Mouse (Mus musculus) adrenal gland (tissue): ENCODE measurements around the gene Igfbp6.

ENCODE experiments used
- intact Hi-C: fragments of 180-260 bp; cut with DNase I; formaldehyde crosslinking; loops from one replicate; pipeline ENCODE4 v1.15.1; 2025

The Igfbp6 gene

DNA sequence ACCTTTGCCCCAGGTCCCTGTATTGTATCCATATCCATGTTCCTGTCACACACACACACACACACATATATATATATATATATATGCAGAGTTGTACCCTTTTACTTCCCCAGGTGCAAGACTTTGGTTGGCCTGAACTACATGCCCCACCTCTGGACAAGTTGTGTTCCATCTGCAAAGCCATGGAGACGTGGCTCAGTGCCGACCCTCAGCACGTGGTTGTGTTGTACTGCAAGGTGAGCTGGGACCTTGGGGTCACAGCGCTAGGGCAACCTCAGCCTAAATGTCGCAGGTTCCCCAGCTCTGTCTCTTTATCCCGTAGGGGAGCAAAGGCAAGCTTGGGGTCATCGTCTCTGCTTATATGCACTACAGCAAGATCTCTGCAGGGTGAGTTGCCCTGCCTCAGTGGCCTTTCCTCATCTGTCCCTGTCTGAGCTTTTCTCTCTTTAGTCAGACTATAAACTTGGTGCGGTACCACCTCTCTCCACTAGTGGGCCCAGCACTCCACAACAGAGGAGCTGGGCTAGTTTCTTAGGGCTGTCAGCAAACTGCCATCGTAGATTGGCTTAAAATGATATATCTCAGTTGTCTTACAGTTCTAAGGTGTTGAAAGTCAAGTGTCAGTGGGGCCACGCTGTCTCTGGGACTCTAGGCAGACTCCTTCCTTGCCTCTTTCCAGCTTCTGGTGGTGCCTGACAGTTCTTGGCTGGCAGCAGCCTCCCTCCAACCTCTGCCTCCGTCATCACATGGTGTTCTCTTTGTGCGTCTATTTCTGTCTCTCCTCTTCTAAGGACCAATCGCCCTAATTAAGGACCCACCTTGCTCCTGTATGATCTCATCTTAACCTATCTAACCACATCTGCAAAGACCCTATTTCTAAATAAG, 36.2 kb upstream of the Igfbp6 start:
- intact Hi-C loops: loop anchor here (5.0 kb wide), 2 partner anchors 39 to 114 kb away; no protein-coding TSS in a partner anchor

DNA sequence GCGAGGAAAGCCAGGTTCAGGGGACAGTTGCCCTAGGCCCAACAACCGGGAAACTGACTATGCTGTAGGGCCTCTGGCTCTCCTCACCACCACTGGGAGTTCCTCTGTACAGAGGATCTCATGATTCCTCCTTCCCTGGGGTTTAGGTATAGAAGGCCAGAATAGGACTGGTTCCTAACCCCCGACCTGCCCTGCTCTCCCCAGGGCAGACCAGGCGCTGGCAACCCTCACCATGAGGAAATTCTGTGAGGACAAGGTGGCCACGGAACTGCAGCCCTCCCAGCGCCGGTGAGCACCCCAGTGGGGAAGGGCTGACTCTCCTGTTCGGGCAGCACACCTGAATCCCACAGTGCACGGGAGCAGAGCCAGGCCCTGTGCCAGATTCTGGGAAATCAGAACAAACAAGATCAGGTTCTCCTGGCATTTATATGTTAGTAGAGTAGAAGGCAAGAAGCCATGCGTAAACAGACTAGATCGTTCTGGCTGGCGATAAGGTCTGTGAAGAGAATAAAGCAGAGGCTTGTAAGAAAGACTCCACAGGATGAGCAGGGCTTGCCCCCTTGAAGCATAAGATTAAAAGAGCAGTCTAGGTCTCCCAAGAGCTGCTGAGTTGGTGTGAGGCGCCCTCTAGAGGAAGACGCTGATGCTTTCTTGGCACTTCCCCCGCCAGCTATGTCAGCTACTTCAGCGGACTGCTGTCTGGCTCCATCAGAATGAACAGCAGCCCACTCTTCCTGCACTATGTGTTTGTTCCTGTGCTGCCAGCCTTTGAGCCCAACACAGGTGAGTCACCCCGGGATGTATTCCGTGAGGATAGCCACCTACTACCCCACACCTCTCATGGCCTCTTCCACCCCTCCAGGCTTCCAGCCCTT, 35.3 kb upstream of the Igfbp6 start:
- intact Hi-C loops: loop anchor here (5.0 kb wide), 2 partner anchors 38 to 113 kb away; no protein-coding TSS in a partner anchor

DNA sequence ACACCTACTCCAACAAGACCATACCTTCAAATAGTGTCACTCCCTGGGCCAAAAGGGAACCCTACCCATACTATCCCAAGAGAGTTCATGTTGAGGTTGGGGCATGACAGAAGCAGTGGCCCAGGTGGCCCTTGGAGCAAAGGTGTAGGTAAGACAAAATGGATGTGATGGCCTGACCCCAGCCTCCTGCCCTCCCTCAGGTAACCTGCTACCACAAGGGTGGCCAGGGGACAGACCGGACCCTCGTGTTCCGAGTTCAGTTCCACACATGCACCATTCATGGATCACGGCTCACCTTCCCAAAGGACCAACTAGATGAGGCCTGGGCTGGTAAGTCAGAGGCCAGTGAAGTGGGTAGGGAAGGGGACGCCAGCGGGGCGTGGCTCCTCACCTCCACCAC, 33.9 kb upstream of the Igfbp6 start:
- intact Hi-C loops: no loop called here

DNA sequence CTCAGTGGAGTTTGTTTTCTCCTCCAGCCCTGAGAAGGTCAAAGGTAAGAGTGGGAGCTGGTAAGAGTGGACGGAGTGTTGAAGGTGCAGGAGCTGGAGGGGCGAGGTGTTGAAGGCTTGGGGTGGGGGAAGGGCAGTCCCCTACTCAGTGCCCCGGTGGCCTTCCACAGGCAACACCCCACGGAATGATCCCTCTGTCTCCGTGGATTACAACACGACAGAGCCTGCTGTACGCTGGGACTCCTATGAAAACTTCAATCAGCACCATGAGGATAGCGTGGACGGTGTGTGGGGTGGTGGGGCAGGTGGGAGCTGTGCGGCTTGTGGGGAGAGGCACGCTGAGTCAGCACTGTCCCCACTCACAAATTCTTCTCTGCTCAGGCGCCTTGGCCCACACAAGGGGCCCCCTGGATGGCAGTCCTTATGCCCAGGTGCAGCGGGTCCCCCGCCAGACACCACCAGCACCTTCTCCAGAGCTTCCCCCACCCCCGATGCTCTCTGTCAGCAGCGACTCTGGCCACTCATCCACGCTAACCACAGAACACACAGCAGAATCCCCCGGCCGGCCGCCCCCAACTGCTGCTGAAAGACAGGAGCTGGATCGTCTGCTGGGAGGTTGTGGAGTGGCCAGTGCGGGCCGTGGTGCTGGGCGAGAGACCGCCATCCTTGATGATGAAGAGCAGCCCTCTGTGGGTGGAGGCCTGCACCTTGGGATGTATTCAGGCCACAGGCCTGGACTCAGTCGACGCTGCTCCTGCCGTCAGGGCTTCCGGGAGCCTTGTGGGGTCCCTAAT, 33.3 kb upstream of the Igfbp6 start:
- intact Hi-C loops: no loop called here

DNA sequence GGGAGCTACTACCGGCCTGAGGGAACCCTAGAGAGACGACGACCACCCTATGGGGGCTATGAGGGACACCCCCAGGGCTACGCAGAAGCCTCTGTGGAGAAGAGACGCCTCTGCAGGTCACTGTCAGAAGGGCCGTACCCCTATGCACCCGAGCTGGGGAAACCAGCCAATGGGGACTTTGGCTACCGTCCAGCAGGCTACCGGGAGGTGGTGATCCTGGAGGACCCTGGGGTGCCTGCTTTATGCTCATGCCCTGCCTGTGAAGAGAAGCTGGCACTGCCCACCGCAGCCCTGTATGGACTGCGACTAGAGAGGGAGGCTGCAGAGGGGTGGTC, 32.7 kb upstream of the Igfbp6 start:
- intact Hi-C loops: no loop called here

DNA sequence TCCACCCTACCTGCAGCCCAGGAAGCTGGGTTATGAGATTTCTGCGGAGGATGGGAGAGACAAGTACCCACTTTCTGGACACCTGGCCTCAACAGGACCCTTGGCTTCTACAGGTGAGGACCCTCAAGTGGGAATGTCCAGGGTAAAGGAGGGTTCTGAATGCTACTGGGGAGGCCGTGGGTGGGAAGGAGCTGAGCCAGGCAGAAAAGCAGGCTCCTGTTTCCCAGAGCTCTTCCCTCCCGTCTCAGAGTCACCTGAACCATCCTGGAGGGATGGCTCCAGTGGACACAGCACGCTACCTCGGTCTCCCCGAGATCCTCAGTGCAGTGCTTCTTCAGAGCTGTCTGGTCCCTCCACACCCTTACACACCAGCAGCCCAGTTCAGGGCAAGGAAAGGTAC, 32.0 kb upstream of the Igfbp6 start:
- intact Hi-C loops: no loop called here

DNA sequence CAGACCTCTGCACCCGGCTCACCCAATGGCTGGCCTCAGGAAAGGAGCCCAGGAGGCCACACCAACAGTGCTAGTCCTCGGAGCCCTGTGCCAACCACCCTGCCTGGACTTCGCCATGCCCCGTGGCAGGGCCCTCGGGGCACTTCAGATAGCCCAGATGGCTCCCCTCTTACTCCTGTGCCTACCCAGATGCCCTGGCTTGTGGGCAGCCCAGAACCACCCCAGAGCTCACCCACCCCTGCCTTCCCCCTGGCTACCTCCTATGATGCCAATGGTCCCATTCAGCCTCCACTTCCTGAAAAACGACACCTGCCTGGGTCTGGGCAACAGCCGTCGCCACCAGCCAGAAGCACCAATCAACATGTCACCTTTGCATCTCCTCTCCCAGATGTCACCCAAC, 31.3 kb upstream of the Igfbp6 start:
- intact Hi-C loops: no loop called here

DNA sequence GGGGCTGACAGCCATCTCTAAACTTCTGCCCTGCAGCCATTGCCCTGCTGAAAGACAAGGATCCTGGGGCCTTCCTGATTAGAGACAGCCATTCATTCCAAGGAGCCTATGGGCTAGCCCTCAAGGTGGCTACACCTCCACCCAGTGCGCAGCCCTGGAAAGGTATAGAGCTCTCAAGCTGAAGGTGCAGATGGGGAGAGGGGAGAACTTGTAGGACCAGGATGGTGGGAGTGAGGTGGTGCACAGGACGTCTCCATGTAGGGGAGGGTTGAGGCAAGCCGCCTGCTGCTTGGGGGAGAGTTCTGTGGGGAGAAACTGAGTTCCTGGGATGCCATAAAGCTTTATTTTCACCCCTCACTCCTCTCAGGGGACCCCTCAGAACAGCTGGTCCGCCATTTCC, 30.5 kb upstream of the Igfbp6 start:
- intact Hi-C loops: no loop called here

DNA sequence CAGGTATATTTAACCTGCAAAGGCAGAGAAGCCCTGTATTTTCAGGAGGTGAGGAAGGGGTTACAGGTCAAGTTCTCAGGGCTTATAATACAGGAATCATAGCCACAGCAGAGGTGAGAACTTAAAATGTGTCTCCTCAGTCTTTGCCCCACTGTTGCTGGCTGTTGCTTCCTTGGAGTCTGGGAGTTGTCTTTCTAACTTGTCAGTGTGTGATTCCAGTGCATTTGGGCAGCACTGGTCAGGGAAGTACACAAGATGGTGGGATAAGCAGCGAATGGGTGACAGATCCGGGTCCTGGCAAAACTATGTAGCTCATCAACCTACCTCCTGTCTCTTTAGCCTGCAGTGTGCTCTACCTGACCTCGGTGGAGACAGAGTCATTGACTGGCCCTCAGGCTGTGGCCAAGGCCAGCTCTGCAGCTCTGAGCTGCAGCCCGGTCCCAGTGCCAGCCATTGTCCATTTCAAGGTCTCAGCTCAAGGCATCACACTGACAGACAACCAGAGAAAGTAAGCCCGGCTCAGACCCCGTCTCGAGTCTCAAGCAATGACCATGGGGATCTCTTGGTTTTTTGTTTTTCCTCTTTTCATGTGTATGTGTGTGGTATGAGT, 29.4 kb upstream of the Igfbp6 start:
- intact Hi-C loops: no loop called here

DNA sequence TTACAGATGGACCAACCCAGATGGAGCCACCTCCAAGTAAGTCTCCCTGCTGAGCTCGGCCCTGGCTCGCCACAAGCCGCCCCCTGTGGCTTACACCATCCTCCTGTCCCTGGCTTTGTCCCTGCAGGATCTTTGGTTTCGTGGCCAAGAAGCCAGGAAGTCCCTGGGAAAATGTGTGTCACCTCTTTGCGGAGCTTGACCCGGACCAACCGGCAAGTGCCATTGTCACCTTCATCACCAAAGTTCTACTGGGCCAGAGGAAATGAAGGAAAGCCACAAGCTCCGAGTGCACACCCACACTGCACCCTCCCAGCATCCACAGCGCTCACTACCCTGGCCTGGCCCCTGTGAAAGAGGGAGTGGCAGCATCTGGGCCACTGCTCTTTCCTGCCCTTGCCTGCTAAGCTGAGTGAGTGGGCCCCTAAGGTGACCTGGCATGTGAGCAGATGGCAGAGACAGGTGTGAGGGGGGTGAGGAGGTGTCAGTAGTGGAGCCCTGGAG, 28.4 kb upstream of the Igfbp6 start:
- intact Hi-C loops: no loop called here

DNA sequence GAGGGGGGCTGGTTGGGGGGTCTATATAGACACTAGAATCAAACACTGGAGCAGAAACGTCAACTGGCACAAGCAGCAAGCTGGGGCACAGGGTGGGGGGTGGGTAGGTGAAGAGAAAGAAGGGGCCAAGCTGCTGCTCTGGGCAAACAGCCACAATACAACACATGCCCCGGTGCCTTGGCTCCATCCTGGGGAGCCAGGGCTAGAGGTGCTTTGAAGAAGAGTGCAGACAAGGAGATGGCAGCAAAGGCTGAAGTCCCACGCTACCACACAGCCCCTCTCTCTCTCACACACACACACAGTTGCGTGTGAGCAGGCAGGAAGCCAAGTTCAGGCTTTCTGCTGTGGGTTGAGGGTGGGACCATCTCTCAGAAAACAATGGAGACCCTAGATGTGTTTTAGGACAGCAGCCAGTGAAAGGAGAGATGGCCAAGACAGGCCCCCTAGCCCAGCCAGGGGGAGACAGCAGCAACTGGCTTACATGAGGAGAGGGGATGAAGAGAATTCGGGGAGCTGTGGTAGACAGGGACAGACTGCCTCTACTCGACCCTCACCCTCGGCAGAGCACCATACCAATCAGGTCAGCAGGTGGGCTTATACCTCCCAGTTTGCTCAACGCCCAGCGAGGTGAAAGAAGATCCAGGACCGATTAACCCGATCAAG, 27.3 kb upstream of the Igfbp6 start:
- intact Hi-C loops: no loop called here

DNA sequence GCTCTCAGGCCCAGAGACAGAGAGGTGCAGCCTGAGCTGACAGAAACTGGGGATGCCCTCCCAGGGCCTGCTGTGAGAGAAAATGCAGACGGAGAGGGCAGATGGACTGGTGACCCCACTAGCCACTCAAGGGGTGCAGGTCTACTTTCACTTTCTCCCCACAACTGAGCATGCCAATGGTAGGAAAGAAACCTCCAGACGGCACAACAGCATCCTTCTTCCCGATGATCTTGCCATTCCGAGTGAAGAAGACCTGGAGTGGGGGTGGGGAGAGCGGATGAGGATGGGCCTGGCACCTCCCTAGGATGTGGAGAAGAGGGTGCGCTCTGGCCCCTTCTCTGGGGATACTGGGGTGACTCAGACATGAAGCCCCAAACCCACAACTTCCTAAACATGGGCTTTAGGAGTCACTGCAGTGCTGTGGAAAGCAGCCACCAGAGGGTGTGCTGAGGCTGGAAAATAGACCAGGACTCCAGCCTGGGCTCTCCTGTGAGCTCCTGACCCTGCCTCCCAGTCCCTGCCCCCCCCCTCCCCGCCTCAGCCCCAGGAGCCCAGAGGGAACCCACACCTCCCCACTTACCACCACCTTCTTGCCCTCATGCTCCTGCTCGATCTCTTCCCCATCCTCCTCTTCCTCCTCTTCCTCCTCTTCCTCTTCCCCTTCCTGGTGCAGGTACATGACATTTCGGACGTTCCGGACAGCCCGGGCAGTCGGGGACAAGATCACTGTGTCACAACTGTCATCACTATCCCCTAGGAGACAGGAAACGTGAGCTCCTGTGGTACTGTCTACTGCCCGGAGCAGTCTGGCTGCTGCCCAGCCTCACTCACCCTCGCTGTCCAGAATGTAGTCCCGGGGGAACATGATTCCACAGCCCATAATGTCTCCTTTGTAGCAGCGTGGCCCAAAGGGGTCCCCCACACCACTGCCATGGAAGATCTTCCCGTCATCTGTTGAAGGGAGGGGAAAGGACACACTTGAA, 26.4 kb upstream of the Igfbp6 start:
- intact Hi-C loops: no loop called here

DNA sequence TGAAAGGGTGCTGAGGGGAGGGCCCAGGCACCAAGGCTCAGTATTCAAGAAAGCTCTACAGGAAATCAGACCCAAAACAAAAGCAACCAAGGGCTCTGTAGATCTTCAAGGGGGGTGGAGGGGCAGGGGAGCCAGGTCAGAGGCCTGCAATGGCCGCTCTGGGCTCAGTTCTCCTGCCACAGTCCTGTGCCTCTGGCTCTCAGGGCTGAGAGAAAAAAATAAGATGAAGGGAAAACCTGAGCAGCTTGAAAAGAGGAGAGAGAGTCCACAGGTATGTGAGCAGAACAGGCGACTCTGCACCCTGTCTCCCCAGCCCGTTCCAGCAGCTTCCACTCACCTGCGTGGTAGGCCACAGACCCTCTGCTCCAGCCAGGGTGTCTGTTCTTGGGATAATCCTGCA, 25.6 kb upstream of the Igfbp6 start:
- intact Hi-C loops: no loop called here

DNA sequence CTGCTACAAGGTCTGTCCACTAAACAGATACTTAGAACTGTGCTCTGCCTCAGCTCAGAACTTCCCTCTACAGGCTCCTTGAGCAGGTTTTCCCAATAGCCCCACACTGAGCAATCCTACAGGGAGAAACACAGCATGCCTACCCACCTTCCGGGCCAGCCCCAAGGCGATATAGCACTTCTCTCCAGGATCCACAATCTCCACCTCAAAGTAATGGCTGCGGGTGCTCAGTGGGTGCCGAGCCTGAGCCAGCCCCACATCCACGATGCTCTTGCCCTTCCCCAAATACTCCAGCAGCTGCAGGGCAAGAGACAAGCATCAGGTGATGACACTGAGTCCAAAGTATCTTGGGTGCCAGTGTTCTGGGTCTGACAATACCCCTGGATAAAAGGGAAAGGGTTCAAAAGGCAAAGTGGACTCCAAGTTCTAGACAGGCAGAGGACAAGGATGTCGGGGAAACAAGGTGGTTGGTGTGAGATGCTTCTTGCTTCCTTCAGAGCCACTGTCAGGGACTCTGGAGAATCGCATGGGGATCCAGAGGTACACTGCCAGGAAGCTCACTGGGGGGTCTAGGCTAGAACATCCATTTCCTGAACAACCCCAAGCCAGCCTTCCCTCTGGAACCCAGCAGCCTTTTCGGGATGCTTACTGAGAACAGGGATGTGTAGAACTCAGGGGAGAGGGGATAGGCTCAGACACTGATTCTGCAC, 24.9 kb upstream of the Igfbp6 start:
- intact Hi-C loops: no loop called here

DNA sequence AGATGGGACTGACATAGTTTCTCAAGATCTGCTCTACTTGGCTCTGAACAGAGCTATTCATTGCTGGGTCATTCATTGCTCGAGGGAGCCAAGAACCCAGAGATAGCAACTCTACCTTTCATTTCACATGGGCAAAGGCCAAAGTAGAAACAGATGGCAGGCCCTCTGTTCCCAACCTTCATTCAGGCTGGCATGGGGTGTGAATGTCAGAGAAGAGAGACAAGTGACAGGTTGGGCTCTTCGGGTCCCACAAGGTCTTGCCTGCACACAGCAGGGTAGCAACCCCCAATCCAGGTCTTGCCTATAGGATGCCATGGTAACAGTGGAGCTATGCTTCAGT, 24.4 kb upstream of the Igfbp6 start:
- intact Hi-C loops: no loop called here

DNA sequence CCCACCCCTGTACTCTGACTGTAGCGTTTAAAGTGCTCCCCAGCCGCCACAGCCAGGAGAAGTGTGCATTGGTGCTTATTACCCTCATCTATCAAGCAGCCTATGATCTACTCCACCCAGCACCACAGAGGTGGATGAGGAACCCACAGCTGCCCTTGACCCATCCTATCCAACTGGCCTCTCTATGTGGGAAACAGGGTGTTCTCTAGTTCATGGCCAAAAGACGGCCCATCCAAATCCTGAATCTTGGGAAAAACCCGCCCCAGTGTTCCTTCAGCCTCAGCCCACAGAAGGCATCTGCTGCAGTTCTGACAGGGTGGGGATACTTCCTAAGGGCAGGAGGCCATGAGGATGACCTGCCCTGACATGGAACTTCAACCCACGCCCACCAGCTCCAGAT, 23.6 kb upstream of the Igfbp6 start:
- intact Hi-C loops: no loop called here

DNA sequence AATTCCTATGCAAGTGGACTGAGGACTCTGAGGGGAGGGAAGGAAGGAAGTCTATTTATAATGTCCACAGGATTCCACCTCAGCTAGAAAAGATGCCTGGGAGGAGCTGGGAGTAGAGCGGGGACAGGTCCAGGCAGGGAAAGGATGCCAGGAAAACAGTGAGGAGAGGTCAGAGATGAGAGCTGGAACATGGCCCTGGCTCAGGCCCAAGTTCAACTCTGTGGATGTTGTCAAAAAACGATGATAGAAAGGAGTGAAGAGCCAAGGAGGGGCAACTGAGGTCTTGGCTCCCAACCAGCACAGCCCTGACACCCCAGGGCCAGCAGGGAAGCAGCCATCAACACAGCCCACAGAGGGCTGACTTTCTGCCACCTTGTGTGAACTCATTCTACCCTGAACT, 17.9 kb upstream of the Igfbp6 start:
- intact Hi-C loops: no loop called here

DNA sequence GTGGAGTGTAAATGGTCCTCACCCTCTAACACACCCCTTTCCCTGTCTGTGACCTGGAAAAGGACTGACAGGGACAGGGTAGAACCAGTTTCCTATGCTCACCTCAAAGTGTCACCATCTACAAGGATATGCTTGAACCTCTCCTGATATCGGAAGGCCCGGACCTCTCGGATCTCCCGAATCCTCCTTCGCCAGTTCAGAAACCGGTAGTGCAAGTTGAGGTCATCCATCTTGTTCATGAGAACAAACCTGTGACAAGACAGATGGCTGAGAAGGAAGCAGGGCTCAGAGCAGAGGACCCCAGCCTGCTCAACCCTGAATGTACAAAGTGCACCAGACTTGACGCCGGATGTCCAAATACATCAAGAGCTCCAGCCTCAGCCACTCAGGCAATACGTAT, 10.8 kb upstream of the Igfbp6 start:
- intact Hi-C loops: no loop called here

DNA sequence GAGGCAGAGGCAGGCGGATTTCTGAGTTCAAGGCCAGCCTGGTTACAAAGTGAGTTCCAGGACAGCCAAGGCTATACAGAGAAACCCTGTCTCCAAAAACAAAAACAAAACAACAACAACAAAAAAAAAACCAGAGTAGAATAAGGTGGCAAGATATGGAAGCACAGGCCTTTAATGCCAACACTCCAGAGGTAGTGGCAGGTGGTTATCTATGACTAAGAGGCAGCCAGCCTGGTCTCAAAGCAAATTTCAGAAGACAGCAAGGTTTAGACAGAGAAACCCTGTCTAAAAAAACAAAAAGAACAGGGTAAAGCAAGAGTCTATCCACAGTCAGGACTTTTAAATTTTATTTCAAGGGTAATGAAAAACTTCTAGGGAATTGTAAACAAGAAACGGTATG, 9.5 kb upstream of the Igfbp6 start:
- intact Hi-C loops: no loop called here
